Comparison of ENCODE assay signal across 24 mouse cellular contexts in the genomic region with DNA sequence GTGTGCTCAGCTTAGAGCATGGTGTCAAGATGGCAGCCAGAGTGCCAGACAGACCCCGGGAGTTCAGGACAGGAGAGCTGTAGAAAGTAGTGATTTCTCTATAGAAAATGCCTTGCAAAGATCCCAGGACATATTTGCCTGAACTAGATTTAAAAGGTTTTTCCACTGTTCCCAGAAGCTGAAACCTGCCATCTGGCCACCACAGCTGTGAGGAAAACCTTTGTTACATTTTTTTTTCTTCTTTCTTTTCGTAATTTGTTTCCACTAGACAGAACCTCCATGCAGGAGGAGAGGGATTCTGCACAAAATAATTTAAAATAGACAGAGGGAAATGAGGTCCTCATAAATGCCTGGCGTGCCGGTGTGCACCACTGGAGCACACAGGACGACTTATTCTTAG.
A peak's percentile ranks its signal among the peaks of the same experiment; 100 is the strongest.
DNase-seq lines count a peak whose midpoint lies in the region; ATAC-seq and TF ChIP-seq lines count a peak whose summit lies in the region.
"Had no signal": no experiment of that assay in that cellular context is flagged by ENCODE, and none has a peak within 500 bp of the region (broad histone marks: within the 10 kb centered on the region; RNA-seq: fewer than 3 reads in every experiment).

No protein-coding gene starts in this region.

- peak; percentile 26 for DNase-seq in forebrain, embryonic 14.5 days (ENCODE audit: low spot score)
- no peak for DNase-seq in forebrain, embryonic 10.5 days (ENCODE audit: extremely low spot score, low spot score)
- peak; percentile 17 to 31 for DNase-seq in left cerebral cortex, adult 18-20 months (ENCODE audit: low spot score in 2 of 2)
- no peak for DNase-seq in left cerebral cortex, postnatal 10 days (ENCODE audit: extremely low spot score in 1 of 2, low spot score in 2 of 2)
- no peak for DNase-seq in stomach, postnatal 0 days (ENCODE audit: low spot score)
- DNase-seq in embryo, embryonic 11 days: no peak
- DNase-seq in gastrocnemius, postnatal 36 days: no peak
- DNase-seq: adrenal gland, adult 8-10 months; cerebellum, adult 9-11 months; heart, postnatal 10 days; kidney, adult 9 months; kidney, postnatal 36 days; lung, adult 2 months; thymus, adult 2 months had no signal

- H3K27ac ChIP-seq in forebrain, embryonic 14.5 days (ENCODE audit: low read depth, low read length): 0 out of 2 replicates have a peak overlapping the region, but pooled peaks have one; percentile 2
- no peak overlapping the region for H3K27ac ChIP-seq in forebrain, embryonic 10.5 days
- H3K27ac ChIP-seq in stomach, embryonic 14.5 days (ENCODE audit: low read length): peak overlapping the region; percentile 35; the same call in 1 of the 2 replicates
- H3K27ac ChIP-seq in stomach, postnatal 0 days (replicated peaks): no peak overlapping the region
- H3K27ac ChIP-seq: embryonic facial prominence, embryonic 12.5 days; hindbrain, embryonic 12.5 days; liver, embryonic 12.5 days had no signal

- no peak overlapping the region for H3K4me2 ChIP-seq in forebrain, embryonic 14.5 days (ENCODE audit: low read length)
- H3K4me2 ChIP-seq in stomach, embryonic 14.5 days (replicated peaks; ENCODE audit: low read depth, low read length): no peak overlapping the region
- H3K4me2 ChIP-seq in stomach, postnatal 0 days (replicated peaks; ENCODE audit: low read depth): no peak overlapping the region
- H3K4me2 ChIP-seq: embryonic facial prominence, embryonic 12.5 days; heart, embryonic 11.5 days; hindbrain, embryonic 12.5 days; liver, embryonic 12.5 days had no signal

- TF ChIP-seq CTCF in stomach, postnatal 0 days (IDR thresholded peaks at IDR 0.05; ENCODE audit: low read depth): no peak

- intact Hi-C loops in left cerebral cortex, postnatal 10 days (cut with DNase I): no loop called here
- intact Hi-C loops in gastrocnemius, postnatal 36 days (cut with DNase I): no loop called here

- H3K4me1 ChIP-seq in forebrain, embryonic 14.5 days (ENCODE audit: control insufficient read depth, insufficient read depth, low read length): no peaks in the 10 kb centered on the region
- peaks cover 6% of the 10 kb centered on the region; the same call in 1 of the 2 replicates for H3K4me1 ChIP-seq in forebrain, embryonic 10.5 days
- H3K4me1 ChIP-seq in stomach, embryonic 14.5 days (ENCODE audit: control insufficient read depth, insufficient read depth, low read length): no peaks in the 10 kb centered on the region
- H3K4me1 ChIP-seq in stomach, postnatal 0 days (replicated peaks; ENCODE audit: control insufficient read depth, insufficient read depth): no peaks in the 10 kb centered on the region
- H3K4me1 ChIP-seq: embryonic facial prominence, embryonic 12.5 days; hindbrain, embryonic 12.5 days; liver, embryonic 12.5 days had no signal

- no peak overlapping the region for H3K9ac ChIP-seq in forebrain, embryonic 14.5 days (ENCODE audit: low read length)
- no peak overlapping the region for H3K9ac ChIP-seq in stomach, embryonic 14.5 days (replicated peaks; ENCODE audit: low read depth, low read length)
- H3K9ac ChIP-seq in stomach, postnatal 0 days (ENCODE audit: low read length): no peak overlapping the region
- H3K9ac ChIP-seq: embryonic facial prominence, embryonic 12.5 days; hindbrain, embryonic 12.5 days; liver, embryonic 12.5 days had no signal

- H3K36me3 ChIP-seq in forebrain, embryonic 14.5 days (ENCODE audit: control insufficient read depth, insufficient read depth, low read length): no peaks in the 10 kb centered on the region
- no peaks in the 10 kb centered on the region for H3K36me3 ChIP-seq in forebrain, embryonic 10.5 days (replicated peaks)
- H3K36me3 ChIP-seq in stomach, embryonic 14.5 days (ENCODE audit: control insufficient read depth, insufficient read depth, low read length): no peaks in the 10 kb centered on the region
- no peaks in the 10 kb centered on the region for H3K36me3 ChIP-seq in stomach, postnatal 0 days (ENCODE audit: control insufficient read depth, insufficient read depth, low read length)
- H3K36me3 ChIP-seq: embryonic facial prominence, embryonic 12.5 days; hindbrain, embryonic 12.5 days; liver, embryonic 12.5 days had no signal

- no peak for ATAC-seq in forebrain, embryonic 14.5 days
- ATAC-seq in stomach, embryonic 14.5 days (ENCODE audit: insufficient number of reproducible peaks, insufficient read depth, low FRiP score, low read depth): no peak
- ATAC-seq in stomach, postnatal 0 days (ENCODE audit: low FRiP score, low TSS enrichment): no peak
- ATAC-seq: CD4-positive, CD25-positive, alpha-beta regulatory T cell, adult 4 months; inflammation-experienced regulatory T-cells, adult 6 months; liver, embryonic 12.5 days; midbrain, embryonic 16.5 days; Patski had no signal

- TF ChIP-seq EP300 in stomach, postnatal 0 days (optimal IDR thresholded peaks at IDR 0.05): no peak

- 51% methylated on average over 5 of the region's 5 CpGs for WGBS in forebrain, embryonic 14.5 days
- 82% methylated on average over 5 of the region's 5 CpGs for WGBS in forebrain, embryonic 10.5 days
- 54% methylated on average over 5 of the region's 5 CpGs for WGBS in stomach, embryonic 14.5 days
- WGBS in stomach, postnatal 0 days: 60% methylated on average over 5 of the region's 5 CpGs

- H3K4me3 ChIP-seq in forebrain, embryonic 14.5 days (ENCODE audit: low read depth, low read length): no peak overlapping the region
- no peak overlapping the region for H3K4me3 ChIP-seq in forebrain, embryonic 10.5 days
- no peak overlapping the region for H3K4me3 ChIP-seq in stomach, embryonic 14.5 days (ENCODE audit: low read depth, low read length)
- H3K4me3 ChIP-seq in stomach, postnatal 0 days (ENCODE audit: low read depth, low read length): no peak overlapping the region
- H3K4me3 ChIP-seq: embryonic facial prominence, embryonic 12.5 days; erythroblast, embryonic 14.5 days; hindbrain, embryonic 12.5 days; liver, embryonic 12.5 days had no signal

- H3K9me3 ChIP-seq in forebrain, embryonic 14.5 days (replicated peaks; ENCODE audit: control insufficient read depth, low read length): peaks cover 4% of the 10 kb centered on the region
- H3K9me3 ChIP-seq in forebrain, embryonic 10.5 days: peaks cover 15% of the 10 kb centered on the region
- peaks cover 2% of the 10 kb centered on the region; the same call in 1 of the 2 replicates for H3K9me3 ChIP-seq in stomach, embryonic 14.5 days (ENCODE audit: control insufficient read depth, low read depth, low read length)
- H3K9me3 ChIP-seq in stomach, postnatal 0 days (ENCODE audit: control insufficient read depth, low read length): no peaks in the 10 kb centered on the region

- H3K27me3 ChIP-seq in forebrain, embryonic 14.5 days (replicated peaks; ENCODE audit: control insufficient read depth, insufficient read depth, low read length): no peaks in the 10 kb centered on the region
- H3K27me3 ChIP-seq in forebrain, embryonic 10.5 days (ENCODE audit: poor library complexity, severe bottlenecking): no peaks in the 10 kb centered on the region
- no peaks in the 10 kb centered on the region for H3K27me3 ChIP-seq in stomach, embryonic 14.5 days (ENCODE audit: control insufficient read depth, insufficient read depth, low read length)
- H3K27me3 ChIP-seq in stomach, postnatal 0 days (ENCODE audit: control insufficient read depth, insufficient read depth, low read length): no peaks in the 10 kb centered on the region
- H3K27me3 ChIP-seq: embryonic facial prominence, embryonic 12.5 days; hindbrain, embryonic 12.5 days; liver, embryonic 12.5 days; Patski had no signal

Comparison
In these comparisons a context has a peak if more than half of its experiments do, and no peak if none do; other contexts are left out.
1. DNase-seq: peak in forebrain, embryonic 14.5 days (single experiment) and left cerebral cortex, adult 18-20 months (2 of 2); none in forebrain, embryonic 10.5 days (single experiment), left cerebral cortex, postnatal 10 days (0 of 2), stomach, postnatal 0 days (single experiment), embryo, embryonic 11 days (single experiment) and gastrocnemius, postnatal 36 days (0 of 2).
2. H3K27ac ChIP-seq: peak in forebrain, embryonic 14.5 days (single experiment) and stomach, embryonic 14.5 days (single experiment); none in forebrain, embryonic 10.5 days (single experiment) and stomach, postnatal 0 days (single experiment).